Mouse (Mus musculus): ENCODE results near the gene Gm9639.
"Not testable (repeated sequence)": the region's sequence is repeated elsewhere in the genome, so short reads cannot be mapped to it uniquely, and the experiment has no call there.

Gene Gm9639

DNA sequence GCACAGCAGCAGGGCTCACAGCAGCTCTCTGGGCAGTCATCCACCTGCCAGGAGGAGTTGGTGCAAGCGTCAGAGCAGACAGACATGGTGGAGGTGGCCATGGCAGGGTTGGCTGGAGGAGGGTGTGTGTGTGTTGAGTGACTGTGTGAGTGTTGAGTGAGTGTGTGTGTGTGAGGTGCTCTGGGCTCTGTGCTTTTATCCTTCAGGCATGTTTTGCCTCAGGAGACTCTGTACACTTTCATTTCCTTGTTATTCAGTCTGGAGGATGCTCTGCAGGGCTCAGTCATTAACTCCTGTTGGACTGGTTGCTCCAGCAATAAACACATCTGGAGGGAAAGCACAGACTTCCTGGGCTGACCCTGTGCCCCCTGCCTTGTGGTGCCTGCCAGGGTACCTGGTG is 43.6 kb downstream of the Gm9639 start, which contains the start of gene Gm9736:
Gm9736 (minus strand) TSS at position 101 of the 400 bp plus-strand sequence.
- DNase-seq = not testable (repeated sequence)

DNA sequence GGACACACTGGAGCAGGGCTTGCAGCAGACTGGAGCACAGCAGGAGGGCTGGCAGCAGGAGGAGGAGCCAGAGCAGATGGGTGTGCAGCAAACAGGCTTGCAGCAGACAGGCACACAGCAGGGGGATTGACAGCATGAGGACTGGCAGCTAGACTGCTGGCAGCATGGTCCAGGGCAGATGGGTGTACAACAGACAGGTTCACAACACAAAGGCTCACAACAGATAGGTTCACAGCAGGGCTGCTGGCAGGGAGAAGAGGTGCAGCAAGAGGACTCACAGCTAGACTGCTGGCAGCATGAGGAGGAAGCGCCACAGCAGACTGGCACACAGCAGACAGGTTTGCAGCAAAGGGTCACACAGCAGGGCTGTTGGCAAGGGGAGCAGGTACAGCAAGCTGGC is 44.2 kb downstream of the Gm9639 start:
- not testable (repeated sequence) for DNase-seq

Measured in cerebellum, adult 8-10 months (tissue).